Mouse (Mus musculus) CH12.LX (cell line): Measurements from ENCODE around the gene Rin3.

Experiments
- EP300 ChIP-seq: IDR thresholded peaks from 2 replicates; pipeline ENCODE4 v1.6.1; 2011; ENCODE audit warnings: low read length, improper control_type of control experiment
- GABPA ChIP-seq: IDR thresholded peaks from 2 replicates; pipeline ENCODE4 v1.6.1; 2012; ENCODE audit warnings: low read depth, low read length, improper control_type of control experiment, inconsistent platforms; ENCODE audit not compliant: insufficient replicate concordance
- IRF4 ChIP-seq: IDR thresholded peaks from 2 replicates; pipeline ENCODE4 v1.6.1; 2014; ENCODE audit warnings: low read depth, mild to moderate bottlenecking, inconsistent platforms, low read length, improper control_type of control experiment
- MAFK ChIP-seq: IDR thresholded peaks from 2 replicates; pipeline ENCODE4 v1.6.1; 2011; ENCODE audit warnings: low read length, improper control_type of control experiment; ENCODE audit not compliant: insufficient replicate concordance
- POLR2A ChIP-seq: IDR thresholded peaks from 2 replicates; pipeline ENCODE4 v1.6.1; 2011; ENCODE audit warnings: low read depth, mild to moderate bottlenecking, improper control_type of control experiment, low read length
- RAD21 ChIP-seq: IDR thresholded peaks from 2 replicates; pipeline ENCODE4 v1.6.1; 2011; ENCODE audit warnings: low read depth, mild to moderate bottlenecking, low read length, improper control_type of control experiment, moderate library complexity
- ZC3H11A ChIP-seq: IDR thresholded peaks from 2 replicates; pipeline ENCODE4 v1.6.1; 2012; ENCODE audit warnings: low read depth, mild to moderate bottlenecking, inconsistent platforms, low read length, improper control_type of control experiment
- ZNF384 ChIP-seq: IDR thresholded peaks from 2 replicates; pipeline ENCODE4 v1.6.1; 2012; ENCODE audit warnings: low read depth, low read length, improper control_type of control experiment, inconsistent platforms

DNA sequence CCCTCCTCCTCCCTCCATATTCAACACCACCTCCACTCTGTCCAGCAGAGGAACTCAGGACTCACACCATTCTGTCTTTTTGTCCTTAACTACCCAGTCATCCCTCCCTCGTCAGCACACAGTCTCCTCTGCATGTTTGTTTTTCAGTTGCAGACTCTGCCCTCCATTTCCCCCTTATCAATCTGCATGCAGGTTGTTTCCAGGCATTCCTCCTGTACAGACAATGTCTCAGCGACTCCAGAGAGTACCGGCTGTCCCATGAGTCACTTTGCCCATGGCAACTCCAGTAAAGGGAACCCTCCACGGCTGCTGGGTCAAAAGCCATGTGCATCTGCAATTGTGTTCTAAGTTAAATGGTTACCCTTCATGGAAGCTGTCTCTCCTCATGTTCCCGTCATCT is 16.4 kb downstream of the Rin3 start:
- TF ChIP-seq EP300: no peak
- TF ChIP-seq ZNF384: no peak
- TF ChIP-seq POLR2A: no peak
- TF ChIP-seq GABPA: no peak
- TF ChIP-seq MAFK: no peak
- TF ChIP-seq RAD21: no peak
- TF ChIP-seq IRF4: no peak
- TF ChIP-seq ZC3H11A: no peak
